Mouse (Mus musculus) hindbrain, embryonic 12.5 days (tissue): ENCODE results near the gene Gm2974. TPM values are rescaled to one million over a fixed set of nuclear protein-coding genes. Genes with fewer than 3 reads are reported as not detected.
A peak's percentile ranks its signal among the peaks of the same experiment; 100 is the strongest.
"Not testable (repeated sequence)": the region's sequence is repeated elsewhere in the genome, so short reads cannot be mapped to it uniquely, and the experiment has no call there.

Experiments
- ATAC-seq: fragments of 200-750 bp; cut with Nextera tagmentation; 2 replicates; pipeline ENCODE4 v1.8.0; 2017; ENCODE audit warnings: moderate TSS enrichment; ENCODE audit not compliant: low FRiP score
- H3K27ac ChIP-seq: fragments of 300-500 bp; sonication (generic); 2 replicates; pipeline ENCODE4 v1.5.1; 2016; ENCODE audit warnings: mild to moderate bottlenecking
- H3K27me3 ChIP-seq: fragments of 300-500 bp; sonication (generic); 2 replicates; pipeline ENCODE4 v1.6.1; 2016; ENCODE audit warnings: mild to moderate bottlenecking
- H3K36me3 ChIP-seq: fragments of 300-500 bp; sonication (generic); 2 replicates; pipeline ENCODE4 v1.6.1; 2016; ENCODE audit warnings: mild to moderate bottlenecking
- H3K4me1 ChIP-seq: fragments of 300-500 bp; sonication (generic); 2 replicates; pipeline ENCODE4 v1.6.1; 2016
- H3K4me2 ChIP-seq: fragments of 300-500 bp; sonication (generic); replicated peaks from 2 replicates; pipeline ENCODE4 v1.6.1; 2016; ENCODE audit warnings: mild to moderate bottlenecking
- H3K4me3 ChIP-seq: fragments of 300-500 bp; sonication (generic); 2 replicates; pipeline ENCODE4 v1.5.1; 2016; ENCODE audit warnings: mild to moderate bottlenecking
- H3K9ac ChIP-seq: fragments of 300-500 bp; sonication (generic); 2 replicates; pipeline ENCODE4 v1.6.1; 2016; ENCODE audit warnings: mild to moderate bottlenecking, moderate library complexity
- H3K9me3 ChIP-seq: fragments of 300-500 bp; sonication (generic); replicated peaks from 2 replicates; pipeline ENCODE4 v1.6.1; 2016; ENCODE audit warnings: mild to moderate bottlenecking
- WGBS: fragments of 180-500 bp; shearing (Covaris S2); methylation state at CpG from one replicate; pipeline ENCODE4 v1.1.7; 2016; 5-methylcytosine and 5-hydroxymethylcytosine counted together
- polyA plus RNA-seq: library from polyadenylated mRNA; unstranded; fragments of >200 nt; fragmentation: Nextera tagmentation; extraction: Ambion mirVana; gene quantifications from 2 replicates; pipeline ENCODE4 v1.2.1, GENCODE M21; 2016

Gene Gm2974
- 1.6 and 2.2 TPM in 2 replicates for polyA plus RNA-seq

DNA sequence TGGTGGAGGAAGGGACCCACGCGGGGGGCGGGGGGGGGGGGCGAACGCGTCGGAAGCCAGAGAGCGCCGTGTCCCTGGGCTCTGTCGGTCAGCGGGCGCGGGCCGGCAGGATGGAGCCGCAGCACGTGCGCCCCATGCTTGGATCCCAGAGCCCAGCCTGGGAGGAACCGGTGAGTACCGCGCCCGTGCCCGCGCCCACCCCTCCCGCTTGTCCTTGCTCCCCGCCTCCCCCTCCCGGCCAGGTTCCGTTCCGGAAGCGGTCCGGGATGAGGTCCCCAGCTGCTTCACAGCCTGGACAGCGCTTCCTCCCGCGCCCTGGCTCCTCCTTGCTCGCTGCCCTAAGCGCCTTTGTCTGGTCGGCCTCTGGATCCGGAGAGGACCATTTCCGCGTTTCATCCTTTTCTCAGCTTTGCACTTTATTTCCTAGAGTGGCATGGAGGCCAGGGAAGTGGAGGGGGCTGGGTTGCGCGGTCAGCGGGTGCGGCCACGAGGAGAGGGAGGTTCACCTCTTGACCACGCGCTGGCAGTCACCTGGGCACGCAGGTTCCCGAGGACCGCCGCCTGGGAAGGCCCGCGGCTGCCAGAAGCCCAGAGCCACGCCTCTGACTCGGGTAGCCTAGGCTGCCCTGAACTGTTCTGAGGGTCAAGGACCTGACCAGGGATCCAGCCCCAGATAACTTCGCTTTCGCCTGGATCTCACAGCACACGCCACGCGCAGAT is at the start of gene Gm2974:
Gene Gm2974 (plus strand): TSS at position 86 of the 720 bp plus-strand sequence.
- H3K4me1 ChIP-seq, H3K36me3 ChIP-seq, H3K27ac ChIP-seq, H3K9me3 ChIP-seq, ATAC-seq, H3K27me3 ChIP-seq: not testable (repeated sequence)
- Histone ChIP-seq H3K4me3 (peak within 1 kb of the TSS; percentile 39), H3K4me2 (peak within 1 kb of the TSS; percentile 66), H3K9ac (peak within 1 kb of the TSS; percentile 43)
- 18% methylated on average over 28 of the region's 59 CpGs for WGBS

DNA sequence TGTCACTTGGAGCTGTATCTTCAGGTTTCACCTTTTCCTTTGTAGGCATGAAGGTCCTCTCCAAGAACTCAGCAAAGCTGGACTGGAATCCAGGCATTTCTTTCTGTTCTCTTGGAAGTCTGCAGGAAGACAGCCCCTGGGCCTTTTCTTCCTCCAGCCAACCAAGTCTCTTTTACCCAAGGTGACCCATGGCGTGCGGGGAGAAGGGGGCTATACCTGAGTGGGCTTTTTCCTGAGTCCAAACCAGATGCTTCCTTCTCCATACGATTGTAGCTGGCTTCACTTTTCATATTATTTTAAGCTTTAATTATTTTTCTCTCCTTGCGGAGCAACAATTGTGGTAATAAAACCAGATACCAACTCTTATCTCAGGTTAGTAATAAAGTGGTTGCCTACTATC is 40.7 kb upstream of the Gm2974 start:
- not testable (repeated sequence) for H3K27ac ChIP-seq, ATAC-seq, H3K27me3 ChIP-seq, H3K9ac ChIP-seq, H3K4me3 ChIP-seq, H3K4me2 ChIP-seq, H3K9me3 ChIP-seq, H3K36me3 ChIP-seq, H3K4me1 ChIP-seq
- whole genome bisulfite sequencing, result 86% methylated on average over 4 of the region's 4 CpGs

DNA sequence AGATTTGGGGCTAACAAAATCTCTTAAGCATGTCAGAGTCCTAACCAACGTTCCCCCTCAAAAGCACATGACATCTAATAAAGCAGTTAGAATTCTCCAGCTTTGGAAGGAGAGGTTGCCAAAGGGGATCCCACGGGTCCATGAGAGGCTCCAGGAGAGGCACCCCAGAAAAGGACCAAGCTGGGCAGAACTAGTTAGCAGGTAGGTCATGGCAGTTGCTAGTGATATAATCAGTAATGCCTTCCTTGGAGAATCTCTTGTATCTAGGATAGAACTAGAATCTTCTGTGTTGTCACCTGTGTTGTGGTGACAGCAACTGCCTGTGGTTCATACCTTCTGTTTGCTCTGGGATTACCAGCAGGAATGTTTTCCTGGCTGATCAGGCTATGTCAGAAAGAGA is 17.6 kb upstream of the Gm2974 start, which contains the start of gene Gm3127:
Gene Gm3127 (plus strand): TSS at position 301 of the 400 bp plus-strand sequence.
- H3K9me3 ChIP-seq, H3K4me1 ChIP-seq, H3K9ac ChIP-seq, H3K27ac ChIP-seq, H3K4me2 ChIP-seq, ATAC-seq, H3K4me3 ChIP-seq, H3K36me3 ChIP-seq, H3K27me3 ChIP-seq: not testable (repeated sequence)
- WGBS, result 79% methylated on average over 1 of the region's 2 CpGs

DNA sequence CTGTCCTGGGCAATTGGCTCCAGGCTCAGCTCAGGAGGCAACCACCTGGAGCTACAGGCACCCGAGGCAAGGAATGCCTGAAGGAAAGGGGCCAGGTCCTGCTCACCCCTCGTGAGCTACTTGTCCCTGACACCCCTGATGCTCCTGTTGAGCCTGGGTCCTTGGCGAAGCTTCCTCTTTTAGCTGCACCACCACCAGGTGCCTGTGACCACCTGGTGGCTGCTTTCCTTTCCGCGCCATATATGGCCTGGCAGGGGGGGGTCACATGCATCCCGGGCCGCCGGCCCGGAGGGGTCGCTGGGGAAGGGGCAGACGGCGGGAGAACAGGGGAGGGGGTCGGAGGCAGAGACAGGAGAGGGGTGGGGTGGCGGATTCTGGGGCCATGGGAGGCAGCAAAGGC is 346 bp upstream of the Gm2974 start:
- not testable (repeated sequence) for H3K9me3 ChIP-seq, H3K27ac ChIP-seq, H3K27me3 ChIP-seq, H3K36me3 ChIP-seq, ATAC-seq, H3K4me1 ChIP-seq
- Histone ChIP-seq H3K9ac (peak overlapping the region; percentile 43; the same call in 1 of the 2 replicates), H3K4me3 (peak overlapping the region; percentile 39), H3K4me2 (peak overlapping the region; percentile 66)
- WGBS, result 11% methylated on average over 11 of the region's 14 CpGs

DNA sequence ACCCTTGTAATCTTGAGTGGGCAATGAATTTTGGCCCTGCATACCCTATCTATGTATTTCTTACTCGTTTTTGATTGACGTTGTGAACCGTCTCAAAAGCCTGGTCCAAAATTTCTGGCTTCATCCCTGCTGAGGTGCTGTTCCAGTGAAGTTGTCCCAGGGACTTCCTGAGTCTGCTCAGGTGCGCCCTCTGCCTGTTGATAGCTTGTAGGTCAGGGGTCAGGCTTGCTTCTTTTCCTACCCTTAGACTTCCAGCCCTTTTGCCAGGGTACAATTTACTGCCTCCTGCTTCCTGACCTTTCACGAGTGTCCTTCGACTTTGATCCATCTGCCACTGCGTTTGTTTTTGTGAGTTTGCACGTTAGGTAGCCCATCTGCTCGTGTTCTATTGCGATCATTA is 999 bp downstream of the Gm2974 start:
- not testable (repeated sequence) for H3K36me3 ChIP-seq, ATAC-seq, H3K9ac ChIP-seq, H3K4me1 ChIP-seq, H3K4me2 ChIP-seq, H3K27ac ChIP-seq, H3K27me3 ChIP-seq, H3K4me3 ChIP-seq, H3K9me3 ChIP-seq
- 37% methylated on average over 7 of the region's 10 CpGs for WGBS

DNA sequence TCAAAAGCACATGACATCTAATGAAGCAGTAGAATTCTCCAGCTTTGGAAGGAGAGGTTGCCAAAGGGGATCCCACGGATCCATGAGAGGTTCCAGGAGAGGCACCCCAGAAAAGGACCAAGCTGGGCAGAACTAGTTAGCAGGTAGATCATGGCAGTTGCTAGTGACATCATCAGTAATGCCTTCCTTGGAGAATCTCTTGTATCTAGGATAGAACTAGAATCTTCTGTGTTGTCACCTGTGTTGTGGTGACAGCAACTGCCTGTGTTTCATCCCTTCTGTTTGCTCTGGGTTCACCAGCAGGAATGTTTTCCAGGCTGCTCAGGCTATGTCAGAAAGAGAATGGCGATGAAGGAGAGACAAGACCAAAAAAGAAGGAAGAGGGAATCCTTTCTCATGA is 67.0 kb downstream of the Gm2974 start, which contains the start of gene Gm3138:
Gene Gm3138 (plus strand): TSS at position 301 of the 400 bp plus-strand sequence.
- H3K4me1 ChIP-seq, H3K9ac ChIP-seq, H3K4me3 ChIP-seq, H3K4me2 ChIP-seq, ATAC-seq, H3K36me3 ChIP-seq, H3K27ac ChIP-seq, H3K27me3 ChIP-seq, H3K9me3 ChIP-seq: not testable (repeated sequence)
- no CpG with 5 or more reads among the region's 2 CpGs for WGBS

Other genes starting within 250 kb of the Gm2974 start
- 0.16 and 0.31 TPM in 2 replicates for gene Gm3095, start 219.0 kb upstream of the Gm2974 start, polyA plus RNA-seq
- gene Gm3099, start 184.2 kb upstream of the Gm2974 start, polyA plus RNA-seq, result not detected in 2 replicates
- gene Gm5796, start 158.6 kb upstream of the Gm2974 start, polyA plus RNA-seq, result 0.53 and 0.72 TPM in 2 replicates
- gene Gm3115, start 98.5 kb upstream of the Gm2974 start, polyA plus RNA-seq, result not detected in 2 replicates
- gene Gm8108, start 72.0 kb upstream of the Gm2974 start, polyA plus RNA-seq, result 0.87 and 0.89 TPM in 2 replicates
- not detected in 2 replicates for gene Gm3127, start 17.5 kb upstream of the Gm2974 start, polyA plus RNA-seq
- gene Gm3138, start 67.1 kb downstream of the Gm2974 start, polyA plus RNA-seq, result not detected in 2 replicates
- not detected in 2 replicates for gene Gm3149, start 134.7 kb downstream of the Gm2974 start, polyA plus RNA-seq
- gene 2610042L04Rik, start 152.2 kb downstream of the Gm2974 start, polyA plus RNA-seq, result 0.94 and 1.4 TPM in 2 replicates
- not detected in 2 replicates for gene Gm3159, start 214.9 kb downstream of the Gm2974 start, polyA plus RNA-seq
- 0.93 and 2.3 TPM in 2 replicates for gene Gm3164, start 232.9 kb downstream of the Gm2974 start, polyA plus RNA-seq
- gene Gm3173, start 248.4 kb downstream of the Gm2974 start, polyA plus RNA-seq, result not detected in 2 replicates